Mouse (Mus musculus): ENCODE measurements around the gene Gm49398. TPM values are rescaled to one million over a fixed set of nuclear protein-coding genes. Genes with fewer than 3 reads are reported as not detected.

Gene Gm49398
- polyA plus RNA-seq (2015; fragmentation: Nextera tagmentation; extraction: Ambion mirVana) = not detected in 2 replicates

GRCm38 (mm10) chr13:61288739-61289138 is at the start of gene Gm49398:
Gm49398 (minus strand) TSS chr13:61288839.
- no peak for ATAC-seq (ENCODE audit: low read depth)
- H3K9ac ChIP-seq = no peak within 1 kb of the TSS
- no peaks in the 10 kb centered on the region for H3K4me1 ChIP-seq (replicated peaks)
- no peak within 1 kb of the TSS for H3K27ac ChIP-seq (replicated peaks)
- no peak within 1 kb of the TSS for H3K4me2 ChIP-seq
- no peaks in the 10 kb centered on the region for H3K36me3 ChIP-seq
- no peak within 1 kb of the TSS for H3K4me3 ChIP-seq
- no peaks in the 10 kb centered on the region for H3K27me3 ChIP-seq
- H3K9me3 ChIP-seq = peaks cover 42% of the 10 kb centered on the region
- 84% methylated on average over 2 of the region's 2 CpGs for WGBS

- H3K4me3 ChIP-seq = no peak within 1 kb of the TSS
- 86% methylated on average over 2 of the region's 2 CpGs for WGBS
- H3K9ac ChIP-seq = no peak within 1 kb of the TSS
- H3K4me2 ChIP-seq = no peak within 1 kb of the TSS
- no peaks in the 10 kb centered on the region for H3K36me3 ChIP-seq
- H3K27me3 ChIP-seq = no peaks in the 10 kb centered on the region
- H3K4me1 ChIP-seq (replicated peaks) = no peaks in the 10 kb centered on the region
- peaks cover 30% of the 10 kb centered on the region for H3K9me3 ChIP-seq
- no peak within 1 kb of the TSS for H3K27ac ChIP-seq (replicated peaks)
- ATAC-seq (ENCODE audit: low read depth) = no peak
These were observed 33.4 kb downstream of the Gm49398 start, which contains the start of gene Cts8 for GRCm38 (mm10) chr13:61255258-61255657. Cts8 (minus strand) TSS chr13:61255358.

GRCm38 (mm10) chr13:61241076-61241947 is 47.3 kb downstream of the Gm49398 start:
- no peaks in the 10 kb centered on the region for H3K36me3 ChIP-seq
- H3K27ac ChIP-seq (replicated peaks) = no peak overlapping the region
- H3K4me1 ChIP-seq (replicated peaks) = no peaks in the 10 kb centered on the region
- 58% methylated on average over 13 of the region's 13 CpGs for WGBS
- H3K4me2 ChIP-seq = no peak overlapping the region
- H3K4me3 ChIP-seq = no peak overlapping the region
- no peaks in the 10 kb centered on the region for H3K27me3 ChIP-seq
- peaks cover 23% of the 10 kb centered on the region for H3K9me3 ChIP-seq
- ATAC-seq (ENCODE audit: low read depth) = no peak
- H3K9ac ChIP-seq = no peak overlapping the region

- peaks cover 50% of the 10 kb centered on the region for H3K9me3 ChIP-seq
- 94% methylated on average over 3 of the region's 3 CpGs for WGBS
These were observed 85.3 kb downstream of the Gm49398 start, which contains the start of gene Cts6 for GRCm38 (mm10) chr13:61203310-61203709. Cts6 (minus strand) TSS chr13:61203410.

More at GRCm38 (mm10) chr13:61203310-61203709, 85.3 kb downstream of the Gm49398 start, which contains the start of gene Cts6:
- H3K4me1 ChIP-seq (replicated peaks) = no peaks in the 10 kb centered on the region
- H3K27me3 ChIP-seq = no peaks in the 10 kb centered on the region
- ATAC-seq (ENCODE audit: low read depth) = no peak
- no peak within 1 kb of the TSS for H3K4me3 ChIP-seq
- H3K9ac ChIP-seq = no peak within 1 kb of the TSS
- no peak within 1 kb of the TSS for H3K4me2 ChIP-seq
- H3K36me3 ChIP-seq = no peaks in the 10 kb centered on the region
- H3K27ac ChIP-seq (replicated peaks) = no peak within 1 kb of the TSS

Small RNAs within 50 kb of the gene (microRNA-seq; reads per million reads assigned to microRNA genes)
- not detected for gene Gm27704

Other genes with a start within 250 kb of the Gm49398 start
- not detected in 2 replicates for gene Ctsq, start 248.2 kb downstream of the Gm49398 start, polyA plus RNA-seq (2015; fragmentation: Nextera tagmentation; extraction: Ambion mirVana)
- not detected in 2 replicates for gene Ctsr, start 124.6 kb downstream of the Gm49398 start, polyA plus RNA-seq (2015; fragmentation: Nextera tagmentation; extraction: Ambion mirVana)
- gene Cts6, start 85.4 kb downstream of the Gm49398 start, polyA plus RNA-seq (2015; fragmentation: Nextera tagmentation; extraction: Ambion mirVana) = not detected in 2 replicates
- not detected in 2 replicates for gene Cts8, start 33.5 kb downstream of the Gm49398 start, polyA plus RNA-seq (2015; fragmentation: Nextera tagmentation; extraction: Ambion mirVana)
- not detected in 2 replicates for gene Cts7, start 69.4 kb upstream of the Gm49398 start, polyA plus RNA-seq (2015; fragmentation: Nextera tagmentation; extraction: Ambion mirVana)

All from neural tube, embryonic 13.5 days (tissue).